Mouse (Mus musculus): ENCODE data around the gene Cox8a. TPM values are rescaled to one million over a fixed set of nuclear protein-coding genes. Genes with fewer than 3 reads are reported as not detected.

Cox8a gene
- total and polyA plus RNA-seq, 3 experiments: 745 to 1,213 TPM; not detected in 1

DNA sequence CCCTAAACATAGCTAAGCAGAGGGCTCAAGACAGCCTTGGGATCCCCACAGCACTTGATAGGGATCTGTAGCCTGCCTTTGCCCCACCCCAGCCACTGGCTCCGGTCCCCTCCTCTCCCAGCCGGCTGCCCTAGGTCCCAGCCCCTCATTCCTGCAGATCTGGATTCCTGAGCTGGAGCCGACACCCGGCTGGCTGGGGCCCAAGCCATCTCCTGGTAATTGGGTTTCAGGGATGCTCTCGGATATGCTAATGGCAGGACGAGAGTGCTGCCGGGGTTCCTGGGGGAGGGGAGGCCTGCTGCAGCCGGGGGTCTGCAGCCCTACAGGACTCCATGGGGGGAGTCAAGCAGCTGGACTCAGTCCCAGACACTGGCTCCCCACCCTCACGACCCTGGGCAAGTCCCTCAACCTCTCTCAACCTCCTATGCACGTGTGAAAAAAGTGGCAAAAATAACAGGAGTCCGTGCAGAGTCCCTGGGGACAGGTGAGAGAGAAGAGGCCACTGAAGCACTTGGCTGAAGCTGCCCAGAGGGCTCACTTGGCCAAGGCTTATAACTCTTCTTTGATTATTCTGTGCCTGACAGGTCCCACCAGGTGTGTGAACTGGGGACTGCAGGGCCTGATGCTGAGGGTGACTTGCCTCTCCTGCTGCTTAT is 41.2 kb downstream of the Cox8a start:
- TF ChIP-seq GABPA (IDR thresholded peaks at IDR 0.05; ENCODE audit: low read depth, low read length): no peak
- no peak for TF ChIP-seq USF1 (IDR thresholded peaks at IDR 0.05; ENCODE audit: low read depth, low read length)
- TF ChIP-seq BHLHE40 (IDR thresholded peaks at IDR 0.05; ENCODE audit: borderline replicate concordance, low read depth, low read length): no peak
- no peak for TF ChIP-seq POLR2AphosphoS2 (IDR thresholded peaks at IDR 0.05; ENCODE audit: low read length)
- no peak for TF ChIP-seq USF2 (IDR thresholded peaks at IDR 0.05; ENCODE audit: borderline replicate concordance in 1 of 2, insufficient read depth in 1 of 2, low read depth in 1 of 2, low read length in 2 of 2)
- TF ChIP-seq GATA1 (IDR thresholded peaks at IDR 0.05; ENCODE audit: low read depth, low read length): no peak
- TF ChIP-seq ZKSCAN1 (IDR thresholded peaks at IDR 0.05; ENCODE audit: low read depth, low read length): no peak
- no peak for TF ChIP-seq HCFC1 (IDR thresholded peaks at IDR 0.05; ENCODE audit: low read depth, low read length)
- TF ChIP-seq POLR2A (IDR thresholded peaks at IDR 0.05; ENCODE audit: control insufficient read depth in 1 of 2, insufficient read depth in 1 of 2, low read depth in 1 of 2, low read length in 2 of 2, poor library complexity in 1 of 2): no peak
- TF ChIP-seq E2F4 (IDR thresholded peaks at IDR 0.05; ENCODE audit: borderline replicate concordance, low read depth, low read length): no peak
- no peak for TF ChIP-seq MAZ (IDR thresholded peaks at IDR 0.05; ENCODE audit: low read depth, low read length)
- no peak for TF ChIP-seq ELF1 (IDR thresholded peaks at IDR 0.05; ENCODE audit: low read depth, low read length)
- TF ChIP-seq NELFE (IDR thresholded peaks at IDR 0.05; ENCODE audit: low read depth, low read length): no peak
- TF ChIP-seq MEF2A (IDR thresholded peaks at IDR 0.05; ENCODE audit: extremely low read depth, insufficient replicate concordance, low read depth, low read length, poor library complexity, severe bottlenecking): no peak
- DNase-seq (ENCODE audit: low read depth, low spot score): no peak
- Histone ChIP-seq H3K9ac (ENCODE audit: control insufficient read depth, low read depth, low read length, poor library complexity, severe bottlenecking) (no peak overlapping the region), H3K4me1 (ENCODE audit: control insufficient read depth in 1 of 2, insufficient read depth in 2 of 2, low read length in 2 of 2) (peaks cover 1 to 3% of the 10 kb centered on the region in 2 experiments; a peak in 3 of 4 replicates), H3K4me3 (ENCODE audit: control insufficient read depth in 1 of 2, insufficient read depth in 1 of 2, low read depth in 2 of 2, low read length in 2 of 2) (no peak overlapping the region), H3K27ac (ENCODE audit: control insufficient read depth, low read depth, low read length) (no peak overlapping the region), H3K9me3 (replicated peaks; ENCODE audit: insufficient read depth, low read length) (no peaks in the 10 kb centered on the region), H3K79me2 (ENCODE audit: control insufficient read depth, insufficient read depth, low read length, poor library complexity) (no peaks in the 10 kb centered on the region), H3K36me3 (ENCODE audit: control insufficient read depth in 1 of 2, insufficient read depth in 2 of 2, low read length in 2 of 2) (no peaks in the 10 kb centered on the region), H3K27me3 (ENCODE audit: control insufficient read depth in 1 of 2, insufficient read depth in 2 of 2, low read length in 2 of 2) (no peaks in the 10 kb centered on the region)

DNA sequence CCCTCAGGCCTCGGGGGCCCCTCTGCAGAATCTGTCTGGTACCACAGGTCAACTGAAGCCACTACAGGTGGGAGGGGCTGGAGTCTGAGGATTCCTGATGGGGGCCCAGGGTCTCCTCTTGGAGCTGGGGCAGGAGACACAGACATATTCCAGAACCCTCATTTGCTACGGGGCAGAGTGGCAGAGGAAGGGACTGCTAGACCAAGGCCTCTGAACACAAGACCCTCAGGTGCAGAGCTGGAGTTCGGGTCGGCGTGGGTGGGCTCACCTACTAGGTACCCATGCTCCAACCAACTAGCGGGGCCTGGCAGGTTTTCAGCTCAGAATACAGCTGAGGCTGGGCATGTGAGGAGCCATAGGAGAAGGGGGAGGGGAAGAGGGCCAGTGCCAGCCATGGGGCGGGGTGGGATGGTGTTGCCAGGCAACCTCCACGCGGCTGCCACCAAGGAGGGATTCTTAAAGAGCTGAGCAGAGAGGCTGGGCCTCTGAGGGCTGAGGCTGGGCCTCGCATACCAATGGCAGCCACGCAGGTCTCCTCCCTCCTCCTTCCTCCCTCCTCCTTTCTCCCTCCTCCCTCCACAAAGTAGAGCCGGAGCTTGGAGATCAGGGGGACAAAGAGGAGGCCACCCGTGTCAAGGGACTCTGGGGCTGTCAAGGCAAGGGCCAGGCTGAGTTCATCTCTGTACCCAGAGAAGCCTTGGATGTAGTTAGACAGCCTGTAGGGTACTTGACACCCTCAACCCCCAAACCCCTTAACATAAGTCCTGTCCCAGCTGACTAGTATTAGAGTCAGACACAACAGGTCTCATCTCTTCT is 45.2 kb downstream of the Cox8a start:
- no peaks in the 10 kb centered on the region for H3K27me3 ChIP-seq (ENCODE audit: control insufficient read depth in 1 of 2, insufficient read depth in 2 of 2, low read length in 2 of 2)
- H3K4me1 ChIP-seq (ENCODE audit: control insufficient read depth in 1 of 2, insufficient read depth in 2 of 2, low read length in 2 of 2): peaks cover 4 to 5% of the 10 kb centered on the region in 2 experiments; a peak in 3 of 4 replicates
- H3K27ac ChIP-seq (ENCODE audit: control insufficient read depth, low read depth, low read length): no peak overlapping the region
- H3K4me3 ChIP-seq (ENCODE audit: control insufficient read depth in 1 of 2, insufficient read depth in 1 of 2, low read depth in 2 of 2, low read length in 2 of 2): no peak overlapping the region
- no peak for DNase-seq (ENCODE audit: low read depth, low spot score)
- no peaks in the 10 kb centered on the region for H3K36me3 ChIP-seq (ENCODE audit: control insufficient read depth in 1 of 2, insufficient read depth in 2 of 2, low read length in 2 of 2)
- H3K9ac ChIP-seq (ENCODE audit: control insufficient read depth, low read depth, low read length, poor library complexity, severe bottlenecking): no peak overlapping the region
- TF ChIP-seq USF1 (IDR thresholded peaks at IDR 0.05; ENCODE audit: low read depth, low read length): no peak
- no peaks in the 10 kb centered on the region for H3K79me2 ChIP-seq (ENCODE audit: control insufficient read depth, insufficient read depth, low read length, poor library complexity)
- H3K9me3 ChIP-seq (replicated peaks; ENCODE audit: insufficient read depth, low read length): no peaks in the 10 kb centered on the region

Data from MEL (cell line).